Mouse (Mus musculus): ENCODE results near the gene Erbb3. TPM values are rescaled to one million over a fixed set of nuclear protein-coding genes. Genes with fewer than 3 reads are reported as not detected.

Gene Erbb3
- polyA plus RNA-seq, 1 experiment from 2014 or later = 21.4 TPM

- Histone ChIP-seq H3K4me3 (ENCODE audit: low read depth, low read length) (no peak overlapping the region), H3K9me3 (ENCODE audit: low read length) (no peaks in the 10 kb centered on the region), H3K4me1 (ENCODE audit: insufficient read depth, low read depth, low read length) (no peaks in the 10 kb centered on the region; the same call in 1 of the 2 replicates), H3K4me2 (replicated peaks; ENCODE audit: low read depth, low read length) (no peak overlapping the region), H3K27ac (ENCODE audit: low read length) (no peak overlapping the region), H3K27me3 (replicated peaks; ENCODE audit: insufficient read depth, low read length) (no peaks in the 10 kb centered on the region), H3K36me3 (ENCODE audit: insufficient read depth, low read length) (peaks cover 23% of the 10 kb centered on the region; the same call in 1 of the 2 replicates), H3K9ac (replicated peaks; ENCODE audit: low read depth) (no peak overlapping the region)
- no peak for ATAC-seq
- no peak for DNase-seq (ENCODE audit: low spot score)
- TF ChIP-seq CTCF (IDR thresholded peaks at IDR 0.05) (no peak), EP300 (IDR thresholded peaks at IDR 0.05) (no peak)
- 53% methylated on average over 2 of the region's 2 CpGs for WGBS
Observed at GRCm38 (mm10) chr10:128543100-128543499, 46.4 kb downstream of the Erbb3 start.

GRCm38 (mm10) chr10:128538340-128538870 is 51.0 kb downstream of the Erbb3 start:
- TF ChIP-seq CTCF (IDR thresholded peaks at IDR 0.05) = no peak
- TF ChIP-seq EP300 (IDR thresholded peaks at IDR 0.05) = no peak
- no peaks in the 10 kb centered on the region for H3K27me3 ChIP-seq (replicated peaks; ENCODE audit: insufficient read depth, low read length)
- no peaks in the 10 kb centered on the region for H3K4me1 ChIP-seq (ENCODE audit: insufficient read depth, low read depth, low read length)
- no peak overlapping the region for H3K9ac ChIP-seq (replicated peaks; ENCODE audit: low read depth)
- 100% methylated on average over 1 of the region's 1 CpGs for WGBS
- H3K4me3 ChIP-seq (ENCODE audit: low read depth, low read length) = no peak overlapping the region
- no peak overlapping the region for H3K4me2 ChIP-seq (replicated peaks; ENCODE audit: low read depth, low read length)
- H3K27ac ChIP-seq (ENCODE audit: low read length) = no peak overlapping the region
- DNase-seq (ENCODE audit: low spot score) (no peak), ATAC-seq (no peak)
- H3K36me3 ChIP-seq (ENCODE audit: insufficient read depth, low read length) = peaks cover 6% of the 10 kb centered on the region; the same call in 1 of the 2 replicates
- H3K9me3 ChIP-seq (ENCODE audit: low read length) = no peaks in the 10 kb centered on the region

- H3K27me3 ChIP-seq (replicated peaks; ENCODE audit: insufficient read depth, low read length) = no peaks in the 10 kb centered on the region
- TF ChIP-seq EP300 (IDR thresholded peaks at IDR 0.05) (no peak), CTCF (IDR thresholded peaks at IDR 0.05) (peak; percentile 91)
- 14% methylated on average over 18 of the region's 18 CpGs for WGBS
- H3K9ac ChIP-seq (replicated peaks; ENCODE audit: low read depth) = no peak overlapping the region
- DNase-seq (ENCODE audit: low spot score) (peak; percentile 95), ATAC-seq (peak; percentile 98)
- no peak overlapping the region for H3K4me3 ChIP-seq (ENCODE audit: low read depth, low read length)
- H3K4me1 ChIP-seq (ENCODE audit: insufficient read depth, low read depth, low read length) = no peaks in the 10 kb centered on the region
- H3K36me3 ChIP-seq (ENCODE audit: insufficient read depth, low read length) = no peaks in the 10 kb centered on the region
- H3K27ac ChIP-seq (ENCODE audit: low read length) = no peak overlapping the region
- peak overlapping the region; percentile 29 for H3K4me2 ChIP-seq (replicated peaks; ENCODE audit: low read depth, low read length)
- H3K9me3 ChIP-seq (ENCODE audit: low read length) = no peaks in the 10 kb centered on the region
Observed at GRCm38 (mm10) chr10:128536266-128536940, 53.0 kb downstream of the Erbb3 start.

GRCm38 (mm10) chr10:128535624-128536265 is 53.7 kb downstream of the Erbb3 start:
- H3K27ac ChIP-seq (ENCODE audit: low read length) = peak overlapping the region; percentile 49; the same call in 1 of the 2 replicates
- H3K4me2 ChIP-seq (replicated peaks; ENCODE audit: low read depth, low read length) = peak overlapping the region; percentile 29
- WGBS = 74% methylated on average over 4 of the region's 4 CpGs
- H3K9me3 ChIP-seq (ENCODE audit: low read length) = no peaks in the 10 kb centered on the region
- TF ChIP-seq EP300 (IDR thresholded peaks at IDR 0.05) (no peak), CTCF (IDR thresholded peaks at IDR 0.05) (no peak)
- DNase-seq (ENCODE audit: low spot score) (no peak), ATAC-seq (no peak; the same call in 1 of the 2 replicates)
- H3K4me1 ChIP-seq (ENCODE audit: insufficient read depth, low read depth, low read length) = no peaks in the 10 kb centered on the region
- H3K4me3 ChIP-seq (ENCODE audit: low read depth, low read length) = no peak overlapping the region
- H3K9ac ChIP-seq (replicated peaks; ENCODE audit: low read depth) = no peak overlapping the region
- H3K36me3 ChIP-seq (ENCODE audit: insufficient read depth, low read length) = no peaks in the 10 kb centered on the region
- H3K27me3 ChIP-seq (replicated peaks; ENCODE audit: insufficient read depth, low read length) = no peaks in the 10 kb centered on the region

- Histone ChIP-seq H3K36me3 (ENCODE audit: insufficient read depth, low read length) (no peaks in the 10 kb centered on the region), H3K4me2 (replicated peaks; ENCODE audit: low read depth, low read length) (no peak overlapping the region), H3K9me3 (ENCODE audit: low read length) (no peaks in the 10 kb centered on the region), H3K4me3 (ENCODE audit: low read depth, low read length) (no peak overlapping the region), H3K9ac (replicated peaks; ENCODE audit: low read depth) (no peak overlapping the region), H3K27ac (ENCODE audit: low read length) (no peak overlapping the region), H3K4me1 (ENCODE audit: insufficient read depth, low read depth, low read length) (no peaks in the 10 kb centered on the region), H3K27me3 (replicated peaks; ENCODE audit: insufficient read depth, low read length) (no peaks in the 10 kb centered on the region)
- ATAC-seq (no peak), DNase-seq (ENCODE audit: low spot score) (no peak)
- WGBS = 77% methylated on average over 2 of the region's 2 CpGs
- TF ChIP-seq CTCF (IDR thresholded peaks at IDR 0.05) = no peak
- no peak for TF ChIP-seq EP300 (IDR thresholded peaks at IDR 0.05)
Observed at GRCm38 (mm10) chr10:128535206-128535605, 54.2 kb downstream of the Erbb3 start.

Measured in lung, postnatal 0 days (tissue).